Mouse (Mus musculus): ENCODE data around the gene Afdn. TPM values are rescaled to one million over a fixed set of nuclear protein-coding genes. Genes with fewer than 3 reads are reported as not detected.

The Afdn gene
- 30.2 and 52.0 TPM in 2 replicates for polyA plus RNA-seq (2012; rRNA removed)

- DNase-seq (ENCODE audit: low read depth, low spot score): no peak
- WGBS: 12% methylated on average over 107 of the region's 108 CpGs
These were observed at the start of gene Afdn for GRCm38 (mm10) chr17:13759853-13760627. Gene Afdn, plus strand, starts transcription at chr17:13760539.

GRCm38 (mm10) chr17:13711173-13711572 lies 49.2 kb upstream of the Afdn start:
- WGBS: 76% methylated on average over 5 of the region's 5 CpGs
- DNase-seq (ENCODE audit: low read depth, low spot score): no peak

- WGBS: 77% methylated on average over 6 of the region's 6 CpGs
- DNase-seq (ENCODE audit: low read depth, low spot score): no peak
These were observed 48.2 kb upstream of the Afdn start for GRCm38 (mm10) chr17:13712116-13712515.

GRCm38 (mm10) chr17:13712518-13712917 lies 47.8 kb upstream of the Afdn start:
- WGBS: 93% methylated on average over 3 of the region's 3 CpGs
- no peak for DNase-seq (ENCODE audit: low read depth, low spot score)

- WGBS: 68% methylated on average over 4 of the region's 4 CpGs
- DNase-seq (ENCODE audit: low read depth, low spot score): no peak
These were observed 46.2 kb upstream of the Afdn start for GRCm38 (mm10) chr17:13714128-13714527.

- WGBS: 47% methylated on average over 4 of the region's 4 CpGs
- DNase-seq (ENCODE audit: low read depth, low spot score): no peak
These were observed 45.7 kb upstream of the Afdn start for GRCm38 (mm10) chr17:13714654-13715053.

GRCm38 (mm10) chr17:13715511-13715910 lies 44.8 kb upstream of the Afdn start:
- 76% methylated on average over 9 of the region's 9 CpGs for WGBS
- no peak for DNase-seq (ENCODE audit: low read depth, low spot score)

GRCm38 (mm10) chr17:13716336-13716735 lies 44.0 kb upstream of the Afdn start:
- no peak for DNase-seq (ENCODE audit: low read depth, low spot score)
- 65% methylated on average over 6 of the region's 6 CpGs for WGBS

- 77% methylated on average over 11 of the region's 11 CpGs for WGBS
- DNase-seq (ENCODE audit: low read depth, low spot score): no peak
These were observed 42.9 kb upstream of the Afdn start for GRCm38 (mm10) chr17:13717428-13717827.

GRCm38 (mm10) chr17:13720187-13720586 lies 40.2 kb upstream of the Afdn start:
- DNase-seq (ENCODE audit: low read depth, low spot score): no peak

GRCm38 (mm10) chr17:13721372-13721771 lies 39.0 kb upstream of the Afdn start:
- 81% methylated on average over 2 of the region's 2 CpGs for WGBS
- DNase-seq (ENCODE audit: low read depth, low spot score): no peak

More at GRCm38 (mm10) chr17:13720187-13720586, 40.2 kb upstream of the Afdn start:
- WGBS: 95% methylated on average over 5 of the region's 5 CpGs

- 85% methylated on average over 2 of the region's 2 CpGs for WGBS
- no peak for DNase-seq (ENCODE audit: low read depth, low spot score)
These were observed 37.9 kb upstream of the Afdn start for GRCm38 (mm10) chr17:13722434-13722833.

- 58% methylated on average over 4 of the region's 4 CpGs for WGBS
- DNase-seq (ENCODE audit: low read depth, low spot score): no peak
These were observed 35.3 kb upstream of the Afdn start for GRCm38 (mm10) chr17:13725004-13725550.

GRCm38 (mm10) chr17:13726832-13727355 lies 33.4 kb upstream of the Afdn start:
- DNase-seq (ENCODE audit: low read depth, low spot score): no peak
- 91% methylated on average over 8 of the region's 8 CpGs for WGBS

GRCm38 (mm10) chr17:13730980-13731726 lies 29.2 kb upstream of the Afdn start:
- DNase-seq (ENCODE audit: low read depth, low spot score): no peak

GRCm38 (mm10) chr17:13731727-13732112 lies 28.6 kb upstream of the Afdn start:
- DNase-seq (ENCODE audit: low read depth, low spot score): no peak
- WGBS: 84% methylated on average over 4 of the region's 4 CpGs

More at GRCm38 (mm10) chr17:13730980-13731726, 29.2 kb upstream of the Afdn start:
- WGBS: 90% methylated on average over 6 of the region's 6 CpGs

- 38% methylated on average over 8 of the region's 8 CpGs for WGBS
- no peak for DNase-seq (ENCODE audit: low read depth, low spot score)
These were observed 27.7 kb upstream of the Afdn start for GRCm38 (mm10) chr17:13732685-13733084.

- no peak for DNase-seq (ENCODE audit: low read depth, low spot score)
- 85% methylated on average over 5 of the region's 5 CpGs for WGBS
These were observed 26.4 kb upstream of the Afdn start for GRCm38 (mm10) chr17:13733971-13734370.

GRCm38 (mm10) chr17:13735057-13735456 lies 25.3 kb upstream of the Afdn start:
- WGBS: 53% methylated on average over 5 of the region's 5 CpGs
- no peak for DNase-seq (ENCODE audit: low read depth, low spot score)

- WGBS: 71% methylated on average over 8 of the region's 8 CpGs
- no peak for DNase-seq (ENCODE audit: low read depth, low spot score)
These were observed 24.5 kb upstream of the Afdn start for GRCm38 (mm10) chr17:13735803-13736282.
